Mouse (Mus musculus): ENCODE data around the gene Xbp1.
A peak's percentile ranks its signal among the peaks of the same experiment; 100 is the strongest.
"Not testable (repeated sequence)": the region's sequence is repeated elsewhere in the genome, so short reads cannot be mapped to it uniquely, and the experiment has no call there.

Gene Xbp1

GRCm38 (mm10) chr11:5520412-5521265 is at the start of gene Xbp1:
Gene Xbp1, plus strand, starts transcription at chr11:5520659.
- DNase-seq (ENCODE audit: low spot score) = peak; percentile 98

- DNase-seq (ENCODE audit: low spot score) = peak; percentile 83
These were observed 46.3 kb upstream of the Xbp1 start for GRCm38 (mm10) chr11:5474130-5474529.

GRCm38 (mm10) chr11:5475556-5476118 is 44.8 kb upstream of the Xbp1 start:
- DNase-seq (ENCODE audit: low spot score) = not testable (repeated sequence)

- DNase-seq (ENCODE audit: low spot score) = no peak
These were observed 43.7 kb upstream of the Xbp1 start for GRCm38 (mm10) chr11:5476806-5477205.

GRCm38 (mm10) chr11:5478193-5478592 is 42.3 kb upstream of the Xbp1 start:
- no peak for DNase-seq (ENCODE audit: low spot score)

GRCm38 (mm10) chr11:5478831-5479230 is 41.6 kb upstream of the Xbp1 start:
- no peak for DNase-seq (ENCODE audit: low spot score)

GRCm38 (mm10) chr11:5482581-5482980 is 37.9 kb upstream of the Xbp1 start:
- DNase-seq (ENCODE audit: low spot score) = no peak

- peak; percentile 93 for DNase-seq (ENCODE audit: low spot score)
These were observed 35.1 kb upstream of the Xbp1 start for GRCm38 (mm10) chr11:5485193-5486011.

- not testable (repeated sequence) for DNase-seq (ENCODE audit: low spot score)
These were observed 31.0 kb upstream of the Xbp1 start for GRCm38 (mm10) chr11:5489433-5489832.

- no peak for DNase-seq (ENCODE audit: low spot score)
These were observed 29.3 kb upstream of the Xbp1 start for GRCm38 (mm10) chr11:5490989-5491656.

GRCm38 (mm10) chr11:5491912-5492311 is 28.5 kb upstream of the Xbp1 start:
- DNase-seq (ENCODE audit: low spot score) = no peak

- DNase-seq (ENCODE audit: low spot score) = peak; percentile 63
These were observed 26.6 kb upstream of the Xbp1 start for GRCm38 (mm10) chr11:5493869-5494268.

GRCm38 (mm10) chr11:5495286-5495832 is 25.1 kb upstream of the Xbp1 start:
- no peak for DNase-seq (ENCODE audit: low spot score)

- no peak for DNase-seq (ENCODE audit: low spot score)
These were observed 24.6 kb upstream of the Xbp1 start for GRCm38 (mm10) chr11:5495906-5496305.

GRCm38 (mm10) chr11:5496559-5497248 is 23.8 kb upstream of the Xbp1 start:
- no peak for DNase-seq (ENCODE audit: low spot score)

- no peak for DNase-seq (ENCODE audit: low spot score)
These were observed 22.0 kb upstream of the Xbp1 start for GRCm38 (mm10) chr11:5498422-5498821.

GRCm38 (mm10) chr11:5498931-5499661 is 21.4 kb upstream of the Xbp1 start:
- no peak for DNase-seq (ENCODE audit: low spot score)

- DNase-seq (ENCODE audit: low spot score) = no peak
These were observed 20.4 kb upstream of the Xbp1 start for GRCm38 (mm10) chr11:5499961-5500644.

- no peak for DNase-seq (ENCODE audit: low spot score)
These were observed 19.3 kb upstream of the Xbp1 start for GRCm38 (mm10) chr11:5500903-5501741.

All from embryo, embryonic 10 days (tissue).